Mouse (Mus musculus) adrenal gland, adult 2 months (tissue): ENCODE results near the gene Atp9a. TPM values are rescaled to one million over a fixed set of nuclear protein-coding genes. Genes with fewer than 3 reads are reported as not detected.
"Not testable (repeated sequence)": the region's sequence is repeated elsewhere in the genome, so short reads cannot be mapped to it uniquely, and the experiment has no call there.

Source experiments
- DNase-seq: peaks from one replicate; pipeline ENCODE4 v3.0.0; 2021
- long read RNA-seq: library from polyadenylated mRNA; stranded (forward); transcript quantifications from one replicate; pipeline ENCODE4 v2.0.0, GENCODE M21; 2021
- polyA plus RNA-seq: library from polyadenylated mRNA; depleted of rRNA; stranded (reverse); fragments of >200 nt; gene quantifications from 2 replicates; pipeline ENCODE4 v1.2.3, GENCODE M21; 2012; rRNA removed
- total RNA-seq, 2 experiments: library from RNA; stranded (reverse); gene quantifications; 2 replicates each; pipeline ENCODE4 v1.2.3; 2021

Gene Atp9a
- total RNA-seq (100 to 1,000 TPM in 1 of 2 experiments, 10 to 100 TPM in 1; 57.0 to 104 TPM), polyA plus RNA-seq (58.9 and 60.5 TPM in 2 replicates)
- long read RNA-seq, transcript Atp9a-202 (28 exons, 3,729 nt) = minor isoform, 8 of 181 reads
- long read RNA-seq, transcript Atp9a-204 (28 exons, 3,456 nt) = minor isoform, 15 of 181 reads
- long read RNA-seq, transcript Atp9a-201 (28 exons, 3,529 nt) = major isoform, 122 of 181 reads
- long read RNA-seq, partial matches to known transcripts = 28 of 181 reads
- long read RNA-seq, other reads (novel, unspliced or antisense) = 8 of 181 reads

GRCm38 (mm10) chr2:168742059-168742627 lies at the start of gene Atp9a:
Gene Atp9a, minus strand, starts transcription at chr2:168742409.
- DNase-seq = peak; percentile 81

GRCm38 (mm10) chr2:168791115-168791802 lies 49.0 kb upstream of the Atp9a start:
- no peak for DNase-seq

GRCm38 (mm10) chr2:168786174-168786573 lies 44.0 kb upstream of the Atp9a start:
- DNase-seq = no peak

- DNase-seq = no peak
These were observed 38.4 kb upstream of the Atp9a start for GRCm38 (mm10) chr2:168780596-168780995.

GRCm38 (mm10) chr2:168780024-168780423 lies 37.8 kb upstream of the Atp9a start:
- no peak for DNase-seq

GRCm38 (mm10) chr2:168777481-168777880 lies 35.3 kb upstream of the Atp9a start:
- DNase-seq = no peak

- DNase-seq = no peak
These were observed 34.0 kb upstream of the Atp9a start for GRCm38 (mm10) chr2:168776238-168776637.

GRCm38 (mm10) chr2:168769259-168769658 lies 27.1 kb upstream of the Atp9a start:
- no peak for DNase-seq

GRCm38 (mm10) chr2:168767582-168767981 lies 25.4 kb upstream of the Atp9a start, which contains the start of gene Sall4:
Gene Sall4, minus strand, starts transcription at chr2:168767943.
- DNase-seq = no peak

- DNase-seq = peak; percentile 21
These were observed 24.5 kb upstream of the Atp9a start for GRCm38 (mm10) chr2:168766538-168767361.

GRCm38 (mm10) chr2:168765696-168766537 lies 23.7 kb upstream of the Atp9a start:
- DNase-seq = no peak

- DNase-seq = peak; percentile 63
These were observed 23.0 kb upstream of the Atp9a start for GRCm38 (mm10) chr2:168765065-168765681.

GRCm38 (mm10) chr2:168764460-168764867 lies 22.3 kb upstream of the Atp9a start:
- no peak for DNase-seq

- DNase-seq = no peak
These were observed 21.6 kb upstream of the Atp9a start for GRCm38 (mm10) chr2:168763785-168764184.

- DNase-seq = no peak
These were observed 20.2 kb upstream of the Atp9a start for GRCm38 (mm10) chr2:168762411-168762815.

- no peak for DNase-seq
These were observed 19.7 kb upstream of the Atp9a start for GRCm38 (mm10) chr2:168761954-168762353.

GRCm38 (mm10) chr2:168761141-168761540 lies 18.9 kb upstream of the Atp9a start:
- DNase-seq = no peak

GRCm38 (mm10) chr2:168744406-168744805 lies 2.2 kb upstream of the Atp9a start:
- not testable (repeated sequence) for DNase-seq

GRCm38 (mm10) chr2:168742649-168743048 lies 440 bp upstream of the Atp9a start:
- DNase-seq = no peak

GRCm38 (mm10) chr2:168741273-168742058 lies 743 bp downstream of the Atp9a start:
- DNase-seq = peak; percentile 88
